Mouse (Mus musculus) thymus, postnatal 10 days (tissue): ENCODE measurements around the gene H2al2a.

Source experiments
- DNase-seq, 2 experiments: peaks; one replicate each; pipeline ENCODE4 v3.0.0; 2021; ENCODE audit warnings: low spot score in 2 of 2

Gene H2al2a

DNA sequence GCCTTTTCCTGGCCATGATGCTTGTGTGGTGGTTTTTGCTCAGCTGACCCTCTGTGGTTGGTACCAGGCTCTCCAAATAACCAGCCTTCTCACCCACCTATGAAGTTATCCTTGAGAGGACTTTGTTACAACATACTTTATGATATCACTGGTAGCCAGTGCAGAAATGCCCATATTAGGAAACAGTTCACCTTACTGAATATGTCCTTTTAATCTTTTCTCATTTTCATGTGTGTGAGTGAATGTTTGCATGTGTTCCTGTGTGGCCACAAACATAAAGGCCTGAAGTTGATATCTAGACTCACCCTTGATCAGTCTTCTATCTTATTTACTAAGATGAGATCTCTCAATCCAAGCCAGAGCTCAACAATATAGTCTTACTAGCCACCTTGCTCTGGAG lies at the start of gene H2al2a:
Gene H2al2a, minus strand, starts transcription at position 101 of the 400 bp plus-strand sequence.
- DNase-seq, result no peak

DNA sequence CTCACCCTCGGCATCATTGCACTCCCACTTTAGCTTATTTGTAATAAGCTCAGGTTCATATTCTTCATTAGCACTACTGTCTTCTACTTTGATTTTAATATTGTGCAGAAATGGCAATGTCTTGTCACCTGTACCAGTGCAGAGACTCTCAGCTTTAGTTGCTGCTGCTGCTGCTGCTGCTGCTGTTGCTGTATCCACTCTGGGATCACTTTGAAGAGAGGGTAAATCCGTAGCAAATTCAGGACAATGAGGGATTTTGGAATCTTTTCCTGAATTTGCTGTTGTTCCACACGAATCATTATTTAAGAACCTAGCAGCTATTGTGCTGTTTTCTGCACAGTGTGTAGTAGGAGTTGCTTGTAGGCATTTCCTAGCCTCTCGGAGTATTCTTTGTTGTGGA lies 49.4 kb upstream of the H2al2a start:
- DNase-seq, result no peak

DNA sequence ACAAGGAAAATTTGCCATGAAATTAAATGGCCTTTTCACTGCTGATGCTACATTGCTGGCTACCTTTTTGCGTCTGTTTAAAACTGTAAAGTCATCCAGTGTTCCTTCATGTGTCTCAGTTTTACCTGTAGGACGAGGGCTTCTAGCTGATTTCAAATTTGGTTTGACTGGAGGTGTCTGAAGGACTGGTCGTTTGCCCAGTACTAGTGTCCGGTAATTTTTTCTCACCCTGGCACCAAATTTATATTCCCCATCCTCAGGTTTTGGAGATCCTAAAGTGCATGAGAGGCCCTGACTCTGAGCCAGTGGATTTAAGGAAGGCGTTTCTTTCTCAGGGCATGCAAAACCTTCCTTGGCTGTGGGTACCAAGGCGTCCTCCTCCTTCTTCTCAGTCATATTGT lies 49.0 kb upstream of the H2al2a start:
- no peak for DNase-seq

DNA sequence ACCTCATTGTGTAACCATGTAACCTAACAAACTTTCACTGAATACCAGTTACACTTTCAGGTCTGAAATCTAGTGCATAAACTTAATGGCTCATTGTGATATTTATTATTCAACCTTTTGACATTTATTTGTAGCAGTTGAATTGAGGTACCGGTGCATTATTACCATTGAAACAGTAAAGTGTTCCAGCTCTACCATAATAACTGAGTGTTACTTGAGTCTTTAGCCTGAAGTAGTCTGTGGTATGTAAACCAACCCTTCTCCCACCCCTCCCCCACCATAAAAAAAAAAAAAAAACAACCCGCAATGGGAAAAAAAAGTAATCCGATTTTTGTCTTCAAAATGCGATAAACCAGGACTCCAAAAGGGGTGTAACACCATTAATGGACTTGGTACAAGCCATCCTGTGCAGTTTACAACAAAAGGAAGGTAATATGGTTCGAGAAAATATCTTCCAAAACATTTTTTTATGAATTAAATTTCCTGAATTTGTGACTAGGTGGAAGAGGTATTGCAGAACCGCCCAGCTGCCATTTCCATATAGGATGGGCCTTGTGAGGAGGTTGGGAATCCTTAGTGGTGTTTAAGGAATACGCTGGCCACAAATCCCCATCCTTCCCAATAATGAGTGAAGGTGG lies 48.5 kb upstream of the H2al2a start:
- DNase-seq, result no peak

DNA sequence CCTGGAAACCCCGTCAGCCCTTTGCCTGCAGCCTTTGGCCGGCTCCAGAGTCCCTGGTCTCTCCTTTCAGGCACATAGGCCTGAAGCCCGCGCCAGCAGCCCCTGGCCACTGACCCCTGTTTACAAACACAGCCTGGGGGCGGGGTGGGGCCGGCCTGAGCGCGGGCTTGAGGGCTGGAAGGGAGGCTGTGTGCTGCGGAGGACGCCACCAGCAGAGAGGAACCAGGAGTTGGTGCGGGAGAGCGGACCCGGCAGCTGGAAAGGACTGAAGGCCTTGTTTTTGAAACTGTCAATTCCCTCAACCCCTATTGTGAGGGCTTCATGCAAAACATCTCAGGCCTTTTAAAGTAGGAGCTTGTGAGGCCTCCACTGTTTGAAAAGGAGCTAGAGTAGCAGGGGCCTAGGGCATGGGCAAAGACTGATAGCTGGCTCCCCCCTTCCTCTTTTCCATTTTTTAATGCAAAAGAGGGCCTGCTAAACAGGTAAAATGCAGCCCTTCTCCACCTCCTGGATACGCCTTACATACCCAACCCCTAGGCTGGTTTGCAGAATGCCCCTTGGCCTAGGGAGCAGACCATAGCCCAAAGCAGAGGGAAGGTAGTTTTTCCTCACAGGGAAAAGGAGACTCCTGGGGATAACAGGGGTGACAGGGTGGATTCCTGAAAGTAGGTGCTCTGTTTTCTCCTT lies 44.6 kb upstream of the H2al2a start:
- DNase-seq, result no peak

DNA sequence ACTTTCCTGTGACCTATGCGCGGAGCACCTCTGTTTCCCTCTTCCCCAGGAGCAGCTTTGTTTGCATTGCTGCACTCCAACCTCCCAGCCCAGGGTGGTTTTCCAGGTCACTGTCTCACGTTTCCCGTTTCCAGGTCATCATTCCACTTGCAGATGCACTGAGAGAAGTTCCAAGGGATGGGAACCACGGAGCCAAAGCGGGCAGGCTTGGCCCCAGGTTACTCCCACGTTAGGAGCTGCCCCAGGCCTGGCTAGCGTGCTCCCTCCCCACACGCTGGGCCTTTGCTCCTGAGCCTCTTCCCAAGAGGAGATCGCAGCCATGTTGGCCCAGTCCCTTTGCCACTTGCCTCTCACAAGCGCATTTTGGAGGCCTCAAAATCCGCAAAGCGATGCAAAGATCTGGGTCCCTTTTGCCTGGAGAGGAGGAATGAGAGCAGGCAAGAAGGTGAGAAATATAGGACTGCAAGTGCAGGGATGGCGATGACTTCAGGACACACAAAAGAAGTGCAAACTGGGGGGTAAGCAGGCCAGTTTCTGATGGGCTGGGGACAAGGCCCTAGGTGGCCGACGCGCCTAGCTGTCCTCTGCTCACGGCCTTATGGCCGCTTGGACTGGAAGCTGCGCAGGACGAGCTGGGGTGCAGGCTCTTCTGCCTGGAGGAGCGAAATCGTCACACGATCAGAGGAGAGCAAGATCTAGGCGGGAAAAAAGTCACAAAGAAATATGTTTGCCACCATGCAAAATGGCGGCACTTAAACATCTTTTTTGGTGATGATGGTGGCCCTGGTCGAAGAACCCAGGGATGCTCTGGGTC lies 43.8 kb upstream of the H2al2a start:
- DNase-seq, result no peak

DNA sequence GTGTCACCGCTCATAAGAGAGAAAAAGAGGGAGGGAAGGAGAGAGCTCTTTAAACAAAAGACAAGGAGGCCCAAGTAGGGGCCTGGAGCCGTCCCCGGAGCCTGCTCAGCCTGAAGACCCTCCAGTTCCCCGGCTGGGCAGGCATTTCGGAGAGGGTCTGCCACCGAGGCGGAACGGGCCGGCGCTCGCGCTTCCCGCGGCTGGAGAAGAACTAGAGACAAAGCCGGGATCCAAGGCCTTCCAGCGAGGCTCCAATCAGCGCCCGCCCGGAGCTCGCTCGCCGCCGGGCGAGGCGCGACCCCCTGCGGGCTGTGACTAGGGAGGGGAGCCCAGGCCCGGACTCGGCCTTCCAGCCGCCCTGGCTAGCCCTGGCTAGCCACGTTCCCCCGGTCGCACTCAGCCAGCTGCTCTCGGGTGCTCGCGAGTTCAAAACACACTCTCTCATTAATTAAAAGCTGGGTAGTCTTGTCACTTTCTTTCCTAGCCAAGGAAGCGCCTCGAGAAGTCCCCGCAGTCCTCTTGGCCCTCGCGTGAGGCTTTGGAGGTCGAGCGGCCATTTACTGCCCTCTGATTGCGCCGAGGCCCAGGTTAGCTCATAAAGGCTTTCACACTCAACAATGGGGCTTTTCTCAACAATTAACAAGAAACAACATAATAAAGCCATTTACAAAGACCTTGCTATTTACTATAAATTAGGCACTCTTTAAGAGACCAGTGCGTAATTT lies 43.0 kb upstream of the H2al2a start:
- DNase-seq, result no peak

DNA sequence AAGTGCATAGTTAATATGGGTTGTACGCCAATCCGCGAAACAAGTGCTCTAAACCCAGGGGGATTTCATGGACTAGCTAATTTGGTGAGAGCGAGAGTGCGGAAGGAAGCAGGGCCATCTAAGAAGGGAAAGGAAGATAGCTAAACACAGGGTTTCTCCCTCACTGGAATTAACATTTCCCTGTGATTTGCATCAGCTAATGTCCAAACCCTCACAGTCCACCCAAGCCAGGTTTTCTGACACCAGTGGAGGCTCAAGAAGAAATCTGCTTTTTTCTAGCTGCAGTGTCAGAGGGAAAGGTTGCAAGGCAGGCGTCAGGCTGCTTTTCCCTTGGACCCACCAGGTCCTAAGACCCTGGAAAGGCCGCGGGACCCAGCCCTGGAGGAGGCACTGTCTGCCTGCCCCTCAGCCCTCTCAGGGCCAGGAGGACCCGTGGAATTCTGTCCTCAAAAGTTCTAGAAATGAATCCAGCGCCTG lies 42.2 kb upstream of the H2al2a start:
- DNase-seq, result no peak

DNA sequence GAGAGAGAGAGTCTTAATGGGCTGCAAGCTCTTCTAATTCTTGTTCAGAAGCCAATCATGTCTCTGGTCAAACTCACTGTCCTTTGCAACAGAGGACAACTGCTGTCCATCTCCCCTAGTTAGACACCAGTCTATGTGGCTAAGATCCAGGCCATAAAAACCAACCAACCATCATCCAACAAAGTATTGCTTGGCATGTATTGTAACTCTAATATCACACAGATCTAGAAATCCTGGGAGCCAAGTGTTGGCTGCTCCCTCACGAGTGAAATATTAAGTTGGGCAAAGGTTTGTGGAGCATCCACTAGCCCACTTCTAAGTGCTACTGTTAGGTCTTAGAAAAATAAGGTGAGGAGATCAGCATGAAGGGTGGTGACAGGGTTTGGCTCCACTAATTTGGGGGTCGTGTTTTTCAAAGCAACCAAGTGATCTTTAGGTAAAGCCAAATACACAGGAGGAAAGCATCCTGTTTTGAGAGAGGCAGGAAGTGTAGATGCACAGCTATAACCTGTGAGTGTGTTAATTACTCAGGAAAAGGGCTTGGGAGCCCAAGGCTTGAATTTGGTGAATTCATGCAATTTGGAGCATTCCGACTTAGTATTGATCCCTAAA lies 41.5 kb upstream of the H2al2a start:
- DNase-seq, result no peak

DNA sequence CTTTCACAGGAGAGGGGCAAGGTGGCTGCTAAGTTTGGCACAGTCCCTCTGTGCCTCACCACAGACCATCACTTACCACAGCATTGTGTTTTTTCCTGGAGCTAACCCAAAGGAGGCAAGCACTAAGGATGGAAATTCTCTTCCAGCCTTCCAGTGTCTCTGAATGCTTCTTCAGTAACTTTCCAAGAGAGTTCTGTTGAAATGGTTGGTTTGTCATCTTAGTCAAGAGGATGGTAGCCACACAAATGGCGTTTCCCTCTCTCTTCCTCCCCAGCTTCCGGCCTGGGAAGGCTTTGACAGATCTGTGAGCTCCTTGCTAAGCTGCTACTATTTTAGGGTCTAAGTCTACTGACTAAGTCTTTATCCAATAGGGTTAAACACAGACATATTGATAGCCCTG lies 40.7 kb upstream of the H2al2a start, which contains the start of gene A930004D18Rik:
Gene A930004D18Rik, minus strand, starts transcription at position 247 of the 400 bp plus-strand sequence.
- DNase-seq, result no peak

DNA sequence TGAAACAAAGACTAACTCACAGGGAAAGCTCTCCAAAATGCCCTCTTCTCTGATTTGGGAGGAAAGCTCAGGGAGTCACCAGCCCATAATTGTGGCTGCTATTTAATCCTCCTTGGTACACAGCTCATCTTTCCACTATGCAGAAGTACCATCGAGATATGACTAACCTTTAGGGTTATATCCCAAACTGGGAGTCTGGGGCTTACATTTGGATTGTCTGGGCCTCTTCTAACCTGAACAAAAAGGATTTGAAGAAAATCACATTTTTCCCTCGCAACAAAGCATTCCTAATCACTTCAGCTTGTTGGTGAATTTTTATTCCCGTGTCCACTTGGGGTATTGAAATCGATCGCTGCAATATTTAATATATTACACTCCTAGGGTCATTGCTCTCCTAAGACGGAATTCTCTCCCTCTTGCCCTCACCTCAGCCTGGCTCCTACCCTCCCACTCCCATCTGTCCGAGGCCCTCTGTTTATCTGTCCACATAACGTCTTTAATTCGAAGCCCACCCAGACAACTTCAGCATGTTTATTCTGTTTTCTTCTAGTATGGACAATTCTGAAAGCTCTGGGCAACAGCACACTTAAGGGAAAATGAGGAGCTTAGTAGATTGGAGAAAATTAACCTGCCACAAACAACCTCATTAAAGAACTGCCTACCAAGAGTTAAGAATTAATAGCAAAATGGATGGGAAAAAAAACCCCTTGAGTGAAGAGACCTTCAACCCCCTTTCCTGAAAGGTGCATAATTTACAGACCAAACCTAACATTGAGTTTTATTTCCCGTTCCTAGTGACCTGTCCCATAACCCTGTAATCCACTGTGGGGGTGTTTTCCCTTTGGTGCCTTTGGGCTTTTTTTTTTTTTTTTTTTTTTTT lies 37.9 kb upstream of the H2al2a start:
- DNase-seq, result no peak

DNA sequence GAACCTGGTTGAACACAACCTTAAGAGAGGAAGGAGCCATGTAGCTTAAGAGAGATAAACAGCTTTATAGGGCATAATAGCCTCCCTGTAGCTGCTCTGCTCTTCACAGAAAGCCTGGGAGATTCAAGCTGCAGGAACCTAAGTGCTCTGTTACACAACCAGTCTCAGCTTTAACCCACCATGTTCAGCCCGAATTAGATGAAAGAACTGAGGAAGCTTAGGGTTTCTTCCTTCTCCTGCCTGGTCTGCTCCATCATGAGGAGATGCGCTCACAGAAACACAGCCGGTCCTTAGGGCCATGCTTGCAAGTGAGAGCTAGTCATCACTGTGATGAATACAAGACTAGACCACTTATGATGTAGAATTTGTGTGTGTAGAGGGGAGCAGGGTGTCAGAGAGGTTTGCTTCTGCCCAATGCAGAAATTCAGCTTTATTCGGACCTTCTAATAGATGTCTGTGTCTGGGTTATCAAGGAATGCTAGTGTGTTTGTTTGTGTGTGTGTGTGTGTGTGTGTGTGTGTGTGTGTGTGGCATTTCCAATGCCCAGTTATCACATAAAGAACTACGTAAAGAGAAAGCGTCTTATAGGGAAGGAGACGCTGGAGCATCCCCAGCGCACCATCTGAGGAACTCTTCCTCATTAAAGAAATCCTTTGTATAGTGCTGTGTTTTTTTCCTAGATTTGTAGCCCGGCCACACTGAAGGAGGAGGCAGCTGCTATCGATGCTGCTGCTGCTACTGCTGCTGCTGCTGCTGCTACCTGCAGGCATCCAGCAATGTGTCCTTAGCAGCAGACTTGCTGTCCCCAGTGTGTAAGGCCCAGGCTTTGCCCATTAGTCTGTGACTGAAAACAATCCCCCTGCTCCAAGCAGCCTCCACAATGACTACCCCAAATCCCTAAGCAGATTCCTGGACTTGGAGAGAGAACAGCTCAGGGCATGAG lies 36.7 kb upstream of the H2al2a start:
- no peak for DNase-seq

DNA sequence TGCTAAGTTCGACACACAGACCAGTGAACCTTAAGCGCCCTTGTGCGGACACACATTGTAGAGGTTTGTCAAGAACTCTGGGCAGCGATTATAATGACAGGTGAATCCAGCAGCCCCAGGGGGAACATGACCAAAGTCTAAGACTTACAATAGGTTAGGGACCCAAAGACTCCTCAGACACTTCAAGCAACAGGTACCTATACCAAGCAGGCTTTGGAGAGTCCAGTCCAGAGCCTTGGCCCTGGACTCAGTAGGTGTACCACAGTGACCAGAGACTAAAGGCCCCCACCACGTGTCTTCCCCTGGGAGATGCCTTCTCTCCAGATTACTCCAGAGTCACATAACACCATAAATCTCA lies 35.8 kb upstream of the H2al2a start:
- DNase-seq, result no peak

DNA sequence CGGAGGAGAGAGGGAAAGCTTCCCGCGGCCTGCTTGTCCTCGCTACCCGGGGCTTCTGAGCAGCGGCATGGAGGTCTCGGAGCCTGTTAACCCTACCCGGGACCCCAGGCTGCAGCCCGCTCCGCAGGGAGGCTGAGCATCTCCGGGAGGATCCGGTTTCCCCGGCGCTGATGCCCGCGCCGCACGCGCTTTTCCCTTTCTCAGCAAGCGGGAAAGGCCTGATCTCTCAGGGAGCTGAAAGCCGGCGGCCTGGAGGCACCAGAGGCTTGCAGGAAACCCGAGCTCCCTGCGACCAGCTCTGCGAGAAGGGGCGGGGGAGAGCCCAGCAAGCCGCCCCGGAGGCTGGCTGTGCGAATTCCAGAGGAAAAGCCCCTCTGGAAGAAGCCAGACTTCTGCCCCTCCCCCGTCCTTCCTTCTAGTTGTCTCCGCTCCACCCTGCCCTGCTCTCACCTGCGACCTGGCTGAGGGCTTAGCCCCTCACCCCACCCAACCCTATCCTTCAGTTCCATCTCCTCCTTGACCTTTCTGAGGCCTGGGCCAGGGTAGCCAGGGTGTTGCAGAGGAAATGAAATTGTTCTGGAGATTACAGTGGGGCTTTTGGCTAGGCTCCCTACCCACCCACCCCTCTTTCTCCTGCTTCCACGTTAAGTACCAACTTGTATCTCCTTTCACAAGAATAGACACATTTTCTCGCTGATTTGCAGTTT lies 35.2 kb upstream of the H2al2a start:
- DNase-seq, result no peak

DNA sequence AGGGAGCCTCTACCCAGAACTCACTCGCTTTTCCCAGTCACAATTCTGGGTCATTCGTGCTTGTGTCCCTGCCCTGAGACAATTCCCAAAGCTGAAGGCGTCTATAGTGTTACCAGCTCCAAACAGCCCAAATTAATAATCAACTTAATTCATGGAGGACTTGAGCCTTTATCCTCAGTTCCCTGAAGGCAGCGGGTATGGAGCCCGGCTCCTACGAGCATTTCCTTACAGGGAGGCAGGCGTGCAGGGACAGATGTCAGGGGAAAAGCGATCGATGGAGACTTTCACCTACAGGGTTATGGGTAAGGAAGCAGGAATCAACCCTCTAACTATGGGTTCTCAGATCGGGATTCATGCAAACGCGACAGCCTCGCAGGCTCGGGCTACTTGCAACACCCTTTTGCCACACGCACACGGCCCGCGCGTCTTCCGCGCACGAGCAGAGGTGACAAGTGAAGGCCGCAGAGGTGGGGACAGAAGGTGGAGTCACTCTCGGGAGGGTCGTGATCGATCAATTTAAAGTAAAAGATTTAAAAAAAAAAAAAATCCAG lies 34.6 kb upstream of the H2al2a start:
- DNase-seq, result no peak

DNA sequence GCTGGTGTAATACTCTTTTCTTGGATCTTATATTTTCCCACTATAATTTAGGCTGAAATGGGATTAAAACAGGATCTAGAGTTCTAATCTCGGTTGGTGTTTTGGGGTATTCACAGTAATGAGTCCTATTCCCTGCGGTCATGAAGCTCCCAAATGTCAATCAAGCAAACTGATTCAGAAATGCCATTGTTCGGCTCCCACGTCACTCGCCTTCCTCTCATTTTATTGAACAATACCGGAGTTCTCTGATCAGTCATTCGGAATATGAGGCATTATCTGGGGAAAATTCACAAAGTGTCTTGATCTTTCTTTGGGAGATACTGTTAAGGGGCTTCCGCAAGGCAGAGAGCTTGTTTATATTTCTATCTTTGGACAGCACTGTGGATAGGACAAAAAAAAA lies 33.8 kb upstream of the H2al2a start:
- no peak for DNase-seq

DNA sequence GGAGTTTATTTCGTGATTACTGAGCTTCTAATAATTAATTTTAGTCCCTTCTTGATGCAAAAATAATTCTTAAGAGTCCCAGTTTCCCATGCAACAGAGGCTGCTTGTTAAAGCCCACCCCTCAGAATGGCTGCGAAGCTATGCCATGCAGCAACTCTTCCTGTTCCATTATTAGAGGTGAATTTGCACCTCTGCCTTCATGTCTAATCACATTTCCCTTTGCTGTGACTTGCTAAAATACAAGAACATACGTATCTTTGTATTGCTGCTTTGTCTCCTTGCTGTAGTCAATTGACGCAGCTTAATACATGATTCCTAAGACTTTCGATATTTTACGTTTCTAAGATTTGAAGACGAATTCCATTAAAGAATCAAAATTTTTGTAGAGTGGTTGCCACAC lies 32.9 kb upstream of the H2al2a start:
- DNase-seq, result no peak
